Mouse (Mus musculus) mouse trophoblast stem cell (cell line): ENCODE data around the gene Gad2.
"Not testable (repeated sequence)": the region's sequence is repeated elsewhere in the genome, so short reads cannot be mapped to it uniquely, and the experiment has no call there.

Experiments used
- in situ Hi-C, 2 experiments: fragments of 300-500 bp; cut with MseI, MboI; formaldehyde crosslinking; loops; 2 replicates in 1 of 2; 3 replicates in 1 of 2; pipeline ENCODE4 v1.15.1; 2025

Gene Gad2

DNA sequence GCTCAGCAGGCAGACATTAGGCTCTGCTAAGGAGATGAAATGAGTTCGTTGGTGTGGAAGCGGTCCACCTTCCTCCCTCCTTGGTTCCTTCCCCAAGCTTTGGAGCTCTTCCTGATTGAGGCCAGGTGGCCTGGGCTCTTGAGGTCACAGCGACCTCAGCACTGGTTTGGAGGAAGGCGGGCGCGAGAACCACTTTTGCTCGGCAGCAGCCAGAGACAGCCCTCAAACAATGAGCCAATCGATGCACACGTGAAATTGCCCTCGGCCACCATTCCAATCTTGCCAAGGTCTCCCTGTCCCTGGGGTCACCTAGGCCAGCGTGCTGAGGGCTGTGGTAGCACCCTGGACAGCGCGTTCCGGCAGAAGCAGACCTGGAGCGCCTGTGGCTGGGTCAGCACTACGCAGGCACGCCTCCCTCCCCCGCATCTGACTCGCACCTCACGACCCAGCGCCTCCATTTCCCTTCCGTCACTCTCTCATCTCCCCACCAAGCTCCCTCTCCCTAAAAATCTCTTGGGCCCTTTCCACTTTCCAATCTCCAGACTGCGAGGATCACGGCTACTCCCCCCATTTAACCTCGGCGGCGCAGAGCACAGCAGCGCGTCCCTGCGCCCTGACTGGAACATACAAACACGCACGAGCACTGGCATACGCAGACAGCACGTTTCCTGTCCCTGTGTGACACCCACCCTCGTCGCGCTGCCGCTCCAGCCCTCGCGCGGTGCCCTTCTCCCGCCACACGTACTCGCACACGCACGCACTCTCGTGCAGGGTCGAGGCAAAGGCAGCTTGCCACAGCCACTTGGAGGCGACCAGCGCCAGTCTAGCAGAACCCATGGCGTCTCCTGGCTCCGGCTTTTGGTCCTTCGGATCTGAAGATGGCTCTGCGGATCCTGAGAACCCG, at the start of gene Gad2:
Gad2 (plus strand) TSS at position 378 of the 904 bp plus-strand sequence.
- in situ Hi-C loops, result no loop called here

- in situ Hi-C loops, result not testable (repeated sequence)
Measured at GRCm38 (mm10) chr2:22587469-22588169, 34.4 kb upstream of the Gad2 start.

GRCm38 (mm10) chr2:22588170-22588541, 33.8 kb upstream of the Gad2 start:
- in situ Hi-C loops, result not testable (repeated sequence)

GRCm38 (mm10) chr2:22588673-22589381, 33.2 kb upstream of the Gad2 start:
- in situ Hi-C loops, result not testable (repeated sequence)

DNA sequence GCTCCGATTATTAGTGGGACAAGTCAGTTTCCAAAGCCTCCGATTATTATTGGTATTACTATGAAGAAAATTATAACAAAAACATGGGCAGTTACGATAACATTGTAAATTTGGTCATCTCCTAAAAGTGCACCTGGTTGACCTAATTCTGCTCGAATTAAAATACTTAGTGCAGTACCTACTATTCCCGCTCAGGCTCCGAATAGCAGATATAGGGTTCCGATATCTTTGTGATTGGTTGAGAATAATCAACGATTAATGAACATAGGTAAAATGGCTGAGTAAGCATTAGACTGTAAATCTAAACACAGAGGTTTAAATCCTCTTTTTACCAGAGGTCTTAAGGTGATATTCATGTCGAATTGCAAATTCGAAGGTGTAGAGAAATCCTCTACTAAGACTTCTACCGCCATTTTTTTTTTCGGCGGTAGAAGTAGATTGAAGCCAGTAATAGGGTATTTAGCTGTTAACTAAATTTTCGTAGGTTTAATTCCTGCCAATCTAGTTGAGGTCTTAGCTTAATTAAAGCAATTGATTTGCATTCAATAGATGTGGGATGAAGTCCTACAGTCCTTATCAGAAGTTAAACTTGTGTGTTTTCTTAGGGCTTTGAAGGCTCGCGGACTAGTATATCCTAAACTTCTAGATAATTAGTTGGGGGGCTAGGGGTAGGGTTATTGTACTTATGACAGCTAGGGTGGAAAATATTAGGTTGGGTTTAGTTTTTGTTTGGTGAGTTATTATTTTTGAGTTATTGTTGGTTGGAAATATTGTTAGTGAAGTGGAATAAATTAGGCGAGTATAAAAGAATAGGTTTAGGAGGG, 32.4 kb upstream of the Gad2 start:
- in situ Hi-C loops, result not testable (repeated sequence)

GRCm38 (mm10) chr2:22590206-22590490, 31.9 kb upstream of the Gad2 start:
- in situ Hi-C loops, result no loop called here

- in situ Hi-C loops, result no loop called here
Measured at GRCm38 (mm10) chr2:22617951-22618350, 4.1 kb upstream of the Gad2 start.

DNA sequence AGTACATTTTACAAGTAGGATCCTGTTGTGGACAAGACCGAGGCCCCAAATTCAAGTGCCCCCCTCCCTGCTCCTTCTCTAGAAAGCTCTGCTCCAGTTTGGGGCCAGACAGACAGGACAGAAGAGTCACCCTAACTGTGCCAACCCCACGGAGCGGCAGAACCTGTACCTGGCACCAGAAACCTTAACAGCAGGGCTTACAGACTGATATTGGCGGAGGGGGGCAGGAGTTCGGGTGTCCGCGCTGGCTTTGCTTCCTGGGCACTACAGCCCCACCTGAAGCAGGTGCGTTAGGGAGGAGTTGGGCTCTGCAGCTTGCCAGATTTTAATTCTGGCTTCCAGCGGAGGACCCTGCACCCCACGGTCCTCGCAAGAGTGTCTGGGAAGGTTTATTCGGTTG, 2.6 kb upstream of the Gad2 start:
- in situ Hi-C loops, result no loop called here

DNA sequence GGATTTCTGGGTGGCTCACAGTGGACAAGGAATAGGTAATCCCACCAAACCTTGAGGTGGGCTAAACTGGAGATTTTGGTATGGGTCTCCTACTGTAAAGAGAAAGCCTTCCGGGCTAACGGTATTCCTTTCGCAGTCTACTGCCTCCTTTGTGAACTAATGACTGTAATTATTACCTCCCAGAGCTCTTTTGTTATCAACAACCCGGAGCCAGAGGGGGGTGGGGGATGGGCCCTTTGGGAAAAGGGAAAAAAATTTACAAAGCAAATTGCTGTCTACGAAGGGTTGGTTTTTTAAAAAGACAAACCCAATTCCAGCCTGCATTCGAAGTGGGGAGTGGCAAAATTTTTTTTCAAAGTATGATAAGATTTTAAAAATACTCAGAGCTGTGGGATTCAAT, 2.0 kb upstream of the Gad2 start:
- in situ Hi-C loops, result no loop called here

DNA sequence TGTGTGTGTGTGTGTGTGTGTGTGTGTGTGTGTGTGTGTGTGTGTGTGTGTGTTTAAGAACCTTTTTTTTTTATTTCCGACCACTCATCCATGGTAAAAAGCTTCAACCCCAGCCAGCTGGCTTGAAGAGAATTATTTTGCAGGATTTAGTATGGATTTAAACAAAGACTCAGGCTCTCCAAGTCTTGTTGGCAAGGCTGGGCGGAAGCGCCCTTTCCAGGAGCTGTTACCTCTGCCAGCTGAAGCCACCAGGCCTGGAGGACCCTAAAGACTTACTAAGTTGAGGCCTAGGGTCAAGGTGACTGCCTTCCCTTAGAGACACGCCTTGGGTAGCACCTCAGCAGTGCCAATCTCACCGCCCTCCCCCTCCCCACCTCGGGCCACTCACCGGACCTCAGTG, 1.5 kb upstream of the Gad2 start:
- in situ Hi-C loops, result no loop called here

- in situ Hi-C loops, result no loop called here
Measured at GRCm38 (mm10) chr2:22620978-22621827, 802 bp upstream of the Gad2 start.

DNA sequence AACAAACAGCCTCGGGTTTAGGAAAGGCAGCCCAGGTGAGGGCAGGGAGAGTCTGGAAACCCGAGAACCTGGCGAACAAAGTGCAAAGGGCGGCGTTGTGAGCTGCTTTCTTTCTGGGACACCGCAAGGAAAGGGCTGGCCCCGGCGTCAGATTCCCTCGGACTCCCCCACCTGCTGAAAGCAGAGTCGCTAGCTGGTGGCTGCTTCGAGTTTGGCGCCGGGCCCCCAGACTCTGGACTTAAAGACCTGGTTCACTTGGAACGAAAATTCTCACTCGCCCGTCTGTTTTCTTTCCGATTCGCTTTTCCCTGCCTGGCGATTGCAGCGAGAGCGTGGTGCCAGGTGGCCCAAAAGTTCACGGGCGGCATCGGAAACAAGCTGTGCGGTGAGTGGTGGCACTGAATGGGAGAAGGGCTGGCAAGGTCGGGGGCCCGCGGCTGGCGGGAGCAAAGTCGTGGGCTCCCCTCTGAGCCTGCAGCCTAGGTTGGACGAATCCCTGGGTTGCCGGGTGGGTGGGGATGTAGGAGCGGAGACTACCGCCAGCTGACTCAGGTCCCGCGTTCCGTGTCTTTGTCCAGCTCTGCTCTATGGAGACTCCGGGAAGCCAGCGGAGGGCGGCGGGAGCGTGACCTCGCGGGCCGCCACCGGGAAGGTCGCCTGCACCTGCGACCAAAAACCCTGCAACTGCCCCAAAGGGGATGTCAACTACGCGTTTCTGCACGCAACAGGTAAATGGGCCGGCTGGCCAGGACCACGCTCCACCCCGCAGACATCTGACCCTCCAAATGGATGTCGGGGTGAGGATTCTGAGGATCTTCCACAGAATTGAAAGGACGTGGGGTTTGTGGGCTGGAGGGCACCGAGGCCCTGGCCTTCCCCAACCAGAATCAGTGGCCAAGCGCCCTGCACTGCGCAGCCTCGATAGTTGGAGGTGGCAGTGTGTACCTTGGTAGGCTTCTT, 1.4 kb downstream of the Gad2 start:
- in situ Hi-C loops, result no loop called here

GRCm38 (mm10) chr2:22624188-22624975, 2.4 kb downstream of the Gad2 start:
- in situ Hi-C loops, result no loop called here

DNA sequence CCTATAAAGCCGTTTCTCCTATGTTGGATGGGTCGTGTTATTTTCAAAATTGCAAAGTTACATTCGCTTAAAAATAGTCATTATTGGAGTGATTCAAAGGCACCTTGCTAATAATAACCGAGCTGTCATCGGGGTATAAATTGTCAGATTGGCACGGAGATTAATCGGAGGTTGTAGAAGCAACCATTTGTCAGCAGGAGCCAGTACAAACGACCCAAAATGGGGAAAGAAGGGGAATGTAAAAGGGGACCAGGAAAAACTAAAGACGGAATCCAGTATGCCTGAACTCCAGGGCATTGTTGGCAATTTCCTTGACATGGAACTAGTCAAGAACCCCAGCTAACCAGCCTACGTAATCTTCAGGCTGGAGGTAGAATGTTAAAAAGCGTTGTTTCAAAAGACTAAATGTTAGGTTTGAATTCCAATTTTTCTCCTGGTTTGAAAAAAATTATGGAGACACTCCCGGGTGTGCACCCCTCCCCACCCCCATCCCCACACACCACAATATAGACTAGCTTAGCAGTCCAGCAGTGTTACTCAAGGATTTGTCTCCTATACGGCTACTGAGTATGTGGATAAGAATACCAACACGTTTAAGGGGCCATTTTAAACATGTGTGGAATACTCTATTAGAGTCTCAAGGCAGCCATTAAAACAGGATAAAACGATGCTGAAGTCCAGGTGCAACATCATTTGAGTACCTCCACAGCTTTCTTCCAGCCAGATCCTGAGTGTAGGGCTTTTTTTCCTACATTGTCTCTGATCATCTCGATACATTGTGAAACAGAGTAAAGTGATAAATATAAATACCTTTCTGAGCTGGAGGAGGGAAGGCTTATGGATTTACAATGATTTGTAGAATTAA, 3.3 kb downstream of the Gad2 start:
- in situ Hi-C loops, result no loop called here

GRCm38 (mm10) chr2:22627147-22627666, 5.2 kb downstream of the Gad2 start:
- in situ Hi-C loops, result no loop called here

DNA sequence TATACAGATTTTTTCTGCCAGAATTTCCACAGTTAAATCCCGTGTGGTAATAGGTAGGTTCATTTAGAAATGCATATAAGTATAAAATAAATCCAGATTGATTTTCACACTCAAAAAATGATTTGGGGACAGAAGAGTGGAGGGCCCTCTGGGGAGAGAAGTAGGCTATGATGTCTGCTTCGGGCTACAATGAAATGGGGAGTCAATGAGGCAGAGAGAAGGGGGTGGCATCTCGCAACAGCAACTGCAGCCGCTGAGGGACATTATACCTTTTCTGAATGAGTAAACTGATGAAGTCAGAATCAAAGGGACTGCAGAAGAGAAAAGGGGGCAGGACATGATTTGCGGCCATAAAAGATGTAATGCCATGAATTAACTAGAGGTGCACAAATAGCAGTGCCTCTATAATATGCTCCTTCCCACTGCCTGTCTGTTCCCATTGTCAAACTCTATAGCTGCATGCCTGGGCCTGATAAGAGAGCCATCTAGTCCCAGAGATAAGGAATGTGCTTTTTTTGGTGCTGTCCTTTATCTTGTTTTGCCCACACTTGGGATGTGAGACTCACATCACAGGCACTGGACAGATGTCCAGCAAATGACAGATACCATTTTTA, 5.9 kb downstream of the Gad2 start:
- in situ Hi-C loops, result no loop called here

- in situ Hi-C loops, result no loop called here
Measured at GRCm38 (mm10) chr2:22634766-22635165, 12.8 kb downstream of the Gad2 start.
